Mouse (Mus musculus): ENCODE data around the gene Pofut1.

The Pofut1 gene

GRCm38 (mm10) chr2:153286524-153286923 lies 45.2 kb downstream of the Pofut1 start:
- no peak for DNase-seq (ENCODE audit: extremely low read depth, insufficient read length, low spot score)

- no peak for DNase-seq (ENCODE audit: extremely low read depth, insufficient read length, low spot score)
Measured at GRCm38 (mm10) chr2:153287835-153288234, 46.5 kb downstream of the Pofut1 start.

- DNase-seq (ENCODE audit: extremely low read depth, insufficient read length, low spot score), result peak; percentile 83
Measured at GRCm38 (mm10) chr2:153290938-153291928, 49.9 kb downstream of the Pofut1 start, which contains the start of gene Kif3b. TSS of gene Kif3b (plus strand) at chr2:153291413.

GRCm38 (mm10) chr2:153292305-153292861 lies 51.0 kb downstream of the Pofut1 start:
- no peak for DNase-seq (ENCODE audit: extremely low read depth, insufficient read length, low spot score)

GRCm38 (mm10) chr2:153295196-153295595 lies 53.9 kb downstream of the Pofut1 start:
- no peak for DNase-seq (ENCODE audit: extremely low read depth, insufficient read length, low spot score)

- no peak for DNase-seq (ENCODE audit: extremely low read depth, insufficient read length, low spot score)
Measured at GRCm38 (mm10) chr2:153297771-153298170, 56.4 kb downstream of the Pofut1 start.

- no peak for DNase-seq (ENCODE audit: extremely low read depth, insufficient read length, low spot score)
Measured at GRCm38 (mm10) chr2:153298460-153298859, 57.1 kb downstream of the Pofut1 start.

GRCm38 (mm10) chr2:153298863-153299262 lies 57.5 kb downstream of the Pofut1 start:
- DNase-seq (ENCODE audit: extremely low read depth, insufficient read length, low spot score), result no peak

GRCm38 (mm10) chr2:153301123-153301522 lies 59.8 kb downstream of the Pofut1 start:
- DNase-seq (ENCODE audit: extremely low read depth, insufficient read length, low spot score), result no peak

GRCm38 (mm10) chr2:153305240-153305639 lies 63.9 kb downstream of the Pofut1 start:
- DNase-seq (ENCODE audit: extremely low read depth, insufficient read length, low spot score), result no peak

- DNase-seq (ENCODE audit: extremely low read depth, insufficient read length, low spot score), result no peak
Measured at GRCm38 (mm10) chr2:153308586-153308985, 67.3 kb downstream of the Pofut1 start.

GRCm38 (mm10) chr2:153309106-153309505 lies 67.8 kb downstream of the Pofut1 start:
- no peak for DNase-seq (ENCODE audit: extremely low read depth, insufficient read length, low spot score)

GRCm38 (mm10) chr2:153310228-153310627 lies 68.9 kb downstream of the Pofut1 start:
- DNase-seq (ENCODE audit: extremely low read depth, insufficient read length, low spot score), result peak; percentile 49

GRCm38 (mm10) chr2:153312884-153313283 lies 71.6 kb downstream of the Pofut1 start:
- DNase-seq (ENCODE audit: extremely low read depth, insufficient read length, low spot score), result no peak

GRCm38 (mm10) chr2:153318408-153318807 lies 77.1 kb downstream of the Pofut1 start:
- no peak for DNase-seq (ENCODE audit: extremely low read depth, insufficient read length, low spot score)

- DNase-seq (ENCODE audit: extremely low read depth, insufficient read length, low spot score), result no peak
Measured at GRCm38 (mm10) chr2:153319036-153319643, 77.8 kb downstream of the Pofut1 start.

All from 3134 (cell line).